Mouse (Mus musculus) gastrocnemius, postnatal 10 days (tissue): Measurements from ENCODE around the gene Larp1. TPM values are rescaled to one million over a fixed set of nuclear protein-coding genes. Genes with fewer than 3 reads are reported as not detected.
"Not testable (repeated sequence)": the region's sequence is repeated elsewhere in the genome, so short reads cannot be mapped to it uniquely, and the experiment has no call there.

ENCODE experiments used
- DNase-seq: peaks from one replicate; pipeline ENCODE4 v3.0.0; 2021; ENCODE audit warnings: mixed read lengths
- total RNA-seq, 2 experiments: library from RNA; stranded (reverse); gene quantifications; 2 replicates each; pipeline ENCODE4 v1.2.3; 2021

Gene Larp1
- total RNA-seq, 2 experiments from 2014 or later: 78.2 to 88.3 TPM

DNA sequence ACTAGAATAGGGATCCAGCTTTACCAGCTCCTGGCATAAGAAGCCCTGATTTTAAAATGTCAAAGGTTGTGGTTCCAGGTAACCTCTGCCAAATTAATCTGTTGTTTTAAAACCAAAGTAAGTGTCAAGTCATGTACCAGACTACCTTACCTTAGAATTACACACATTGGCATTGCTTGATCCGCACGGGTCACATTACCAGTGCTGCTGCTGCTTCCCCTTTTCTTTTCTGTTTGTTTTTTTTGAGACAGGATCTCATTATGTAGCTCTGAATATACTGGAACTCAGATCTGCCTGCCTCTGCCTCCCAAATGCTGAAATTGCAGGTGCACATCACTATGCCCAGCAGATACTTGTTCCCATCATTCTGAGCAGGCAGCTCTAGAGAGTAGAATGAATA lies 21.0 kb downstream of the Larp1 start:
- no peak for DNase-seq

DNA sequence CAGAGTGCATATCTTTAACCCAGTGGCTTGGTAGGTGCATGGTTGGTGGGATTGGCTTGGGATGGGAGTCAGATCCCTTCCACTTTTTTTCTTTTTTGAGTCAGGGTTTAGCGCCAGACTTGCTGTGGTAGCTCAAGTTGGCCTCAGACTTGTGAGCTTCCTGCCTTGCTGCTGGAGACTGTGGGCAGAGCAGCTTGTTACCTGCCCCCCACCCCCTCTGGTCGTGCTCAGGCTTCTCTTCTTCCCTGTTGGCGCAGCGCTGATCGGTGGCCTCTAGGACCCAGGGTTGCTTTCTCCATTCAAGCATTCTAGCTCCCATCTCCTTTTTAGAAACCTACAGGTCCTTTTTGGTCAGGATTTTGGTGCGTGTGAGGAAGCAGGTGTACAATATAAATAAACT lies 22.3 kb downstream of the Larp1 start:
- no peak for DNase-seq

DNA sequence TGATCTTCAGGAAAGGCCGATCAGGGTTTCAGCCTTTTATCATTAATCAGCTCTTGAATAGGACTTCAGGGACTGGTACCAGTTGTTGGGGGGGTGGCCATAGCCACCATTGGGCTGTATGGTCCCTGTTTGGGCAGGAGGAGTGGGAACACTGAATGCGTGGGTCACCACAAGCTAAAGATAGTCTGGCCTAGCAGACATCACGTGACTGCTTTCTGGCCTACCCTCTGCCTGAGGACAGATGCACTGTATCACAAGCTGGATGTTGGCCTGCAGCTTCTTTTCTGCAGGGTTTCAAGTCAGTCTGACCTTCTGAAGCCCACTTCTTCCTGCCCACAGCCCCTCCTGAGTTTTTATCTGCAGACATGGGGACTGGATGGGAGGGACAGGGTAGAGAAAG lies 24.8 kb downstream of the Larp1 start:
- peak; percentile 10 for DNase-seq

DNA sequence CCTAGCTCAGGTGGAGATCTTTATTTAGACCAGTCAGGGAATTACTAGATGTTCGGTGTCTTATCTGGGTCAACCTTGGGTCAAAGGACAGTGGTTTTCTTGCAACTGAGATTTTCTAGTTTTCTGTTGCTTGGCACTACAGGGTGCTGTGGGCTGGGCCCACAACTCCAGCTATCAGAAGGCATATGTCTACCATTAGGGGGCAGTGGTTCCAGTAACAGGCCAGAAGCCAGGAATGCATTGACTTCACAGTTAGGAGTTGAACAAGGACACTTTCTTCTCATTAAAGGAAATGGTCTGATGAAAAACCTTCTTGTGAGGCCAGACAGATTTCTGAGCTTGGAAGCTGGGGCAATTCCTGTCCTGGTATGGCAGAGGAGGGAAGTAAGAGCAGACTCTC lies 30.2 kb downstream of the Larp1 start:
- DNase-seq: no peak

DNA sequence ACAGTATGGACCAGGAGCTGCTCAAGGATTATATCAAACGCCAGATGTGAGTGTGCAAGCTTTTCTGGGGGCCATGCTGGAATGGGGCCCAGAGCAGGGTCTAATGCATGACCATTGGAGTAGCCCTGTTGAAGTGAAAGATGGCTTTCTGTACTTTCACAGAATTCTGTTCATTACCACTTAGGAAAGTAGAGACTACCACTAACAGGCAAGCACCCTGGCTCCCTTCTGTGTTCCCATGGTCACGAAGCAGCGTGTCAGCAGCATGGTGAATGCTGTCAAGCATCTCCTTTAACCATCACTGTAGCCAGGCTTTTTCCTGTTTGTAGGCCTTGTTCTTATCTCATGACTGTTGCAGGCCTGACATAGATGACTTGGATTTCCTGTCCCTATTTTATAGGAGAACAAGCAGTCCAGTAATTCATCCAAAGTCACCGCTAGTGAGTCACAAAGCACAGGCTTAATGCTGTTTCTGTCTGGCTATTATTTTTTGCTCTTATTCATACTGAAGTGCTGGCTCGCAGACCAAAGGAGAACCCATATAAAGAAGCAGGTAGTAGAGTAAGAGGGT lies 34.1 kb downstream of the Larp1 start:
- DNase-seq: no peak

DNA sequence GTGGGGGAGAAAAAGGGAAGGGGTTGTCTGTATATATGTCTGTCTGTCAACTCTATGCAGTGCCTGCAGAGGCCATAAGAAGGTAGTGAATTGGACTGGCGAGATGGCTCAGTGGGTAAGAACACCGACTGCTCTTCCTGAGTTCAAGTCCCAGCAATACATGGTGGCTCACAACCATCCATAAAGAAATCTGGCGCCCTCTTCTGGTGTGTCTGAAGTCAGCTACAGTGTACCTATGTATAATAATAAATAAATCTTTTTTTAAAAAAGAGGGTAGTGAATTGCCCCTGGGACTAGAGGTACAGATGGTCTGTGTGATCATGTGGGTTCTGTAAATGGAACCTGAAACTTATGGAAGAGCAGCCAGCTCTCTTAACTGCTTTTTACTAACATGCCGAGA lies 37.6 kb downstream of the Larp1 start:
- no peak for DNase-seq

DNA sequence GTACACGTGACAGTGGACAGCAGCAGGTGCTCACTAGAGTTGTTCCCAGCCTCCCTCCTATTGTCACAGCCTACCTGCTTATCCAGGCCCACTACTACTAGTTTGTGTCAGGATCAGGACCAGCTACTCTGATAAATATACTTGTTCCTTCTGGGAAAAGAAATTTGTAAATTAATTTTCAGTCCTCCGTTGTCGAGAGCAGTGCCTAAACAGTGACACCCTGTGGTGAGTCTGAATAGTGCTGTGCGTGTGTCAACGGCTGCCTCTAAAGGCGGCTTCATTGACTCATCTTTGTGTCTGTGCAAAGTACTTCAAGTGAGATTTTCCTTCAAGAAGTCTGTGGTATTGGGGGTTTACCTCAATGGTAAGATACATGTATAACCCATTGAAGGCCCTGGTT lies 48.6 kb downstream of the Larp1 start:
- peak; percentile 39 for DNase-seq

DNA sequence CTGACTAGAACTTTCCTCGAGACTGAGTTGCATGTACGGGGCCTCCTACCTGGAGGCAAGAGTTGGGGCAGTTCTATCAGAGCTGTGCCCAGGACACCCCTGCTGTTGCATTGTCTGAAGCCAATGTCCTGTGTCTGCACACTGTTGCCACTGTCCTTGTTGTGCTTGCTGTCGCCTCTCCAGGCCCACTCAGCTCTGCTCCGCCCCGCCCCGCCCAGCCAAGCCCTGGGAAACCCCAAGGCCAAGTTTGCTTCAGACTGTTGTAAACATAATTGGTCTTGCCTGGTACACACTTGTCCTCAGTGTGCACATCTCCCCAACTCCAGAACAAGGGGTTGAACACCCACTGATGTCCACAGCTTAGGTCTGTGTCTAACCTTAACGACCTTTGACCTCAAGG lies 50.9 kb downstream of the Larp1 start:
- not testable (repeated sequence) for DNase-seq

DNA sequence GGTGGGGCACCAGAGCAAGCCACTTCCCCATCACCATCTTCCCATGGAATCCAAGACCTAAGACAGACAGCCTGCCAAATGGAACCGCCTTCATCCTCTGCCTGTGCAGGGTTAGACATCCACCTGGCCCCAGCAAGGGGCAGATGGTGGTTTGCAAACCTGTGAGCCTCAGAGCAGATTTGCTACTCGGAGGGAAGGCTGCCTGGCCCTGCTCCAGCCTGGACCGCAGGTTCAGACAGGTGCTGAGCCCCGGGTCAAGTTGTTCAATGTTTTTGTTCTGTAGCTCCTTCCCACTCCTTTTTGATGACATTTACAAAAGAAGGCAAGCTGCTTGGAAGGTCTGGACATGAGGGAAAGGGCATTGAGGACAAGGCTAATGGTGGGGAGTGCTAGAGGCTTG lies 52.4 kb downstream of the Larp1 start:
- not testable (repeated sequence) for DNase-seq

DNA sequence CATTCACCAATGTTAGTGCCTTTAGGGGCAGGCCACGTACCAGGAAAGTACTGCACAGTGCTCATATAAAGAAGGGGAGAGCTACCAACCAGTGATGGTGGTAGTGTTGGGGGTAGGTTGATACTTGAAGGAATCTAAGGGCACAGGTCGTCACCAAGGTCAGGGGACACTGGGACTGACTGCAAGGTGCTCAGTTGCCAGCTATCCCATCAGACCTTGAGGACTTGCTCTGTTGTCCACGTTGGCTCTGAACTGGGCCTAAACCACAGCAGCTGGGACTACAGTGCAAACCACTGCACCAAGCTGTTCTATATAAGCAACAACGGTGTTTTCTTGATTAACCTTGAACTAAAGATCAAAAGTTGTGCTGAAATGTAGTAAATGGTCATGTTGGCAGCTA lies 53.7 kb downstream of the Larp1 start:
- DNase-seq: no peak

DNA sequence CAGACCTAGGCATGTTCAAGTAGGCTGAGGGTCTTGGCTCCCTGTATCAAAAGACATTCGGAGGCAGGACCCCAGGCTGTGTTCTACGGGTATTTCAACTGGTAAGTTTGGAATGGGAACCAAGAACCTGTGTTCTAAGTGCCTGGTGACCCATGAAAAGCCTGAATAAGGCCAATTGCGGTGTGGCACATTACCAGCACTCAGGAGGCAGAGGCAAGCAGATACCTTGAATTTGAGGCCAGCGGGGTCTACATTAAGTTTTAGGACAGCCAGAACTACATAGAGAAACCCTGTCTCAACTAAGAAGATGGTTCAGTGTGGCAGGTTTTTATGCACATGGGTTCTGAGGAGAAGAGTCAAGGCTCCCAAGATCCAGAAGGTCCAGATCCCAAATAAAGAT lies 56.2 kb downstream of the Larp1 start:
- DNase-seq: no peak

DNA sequence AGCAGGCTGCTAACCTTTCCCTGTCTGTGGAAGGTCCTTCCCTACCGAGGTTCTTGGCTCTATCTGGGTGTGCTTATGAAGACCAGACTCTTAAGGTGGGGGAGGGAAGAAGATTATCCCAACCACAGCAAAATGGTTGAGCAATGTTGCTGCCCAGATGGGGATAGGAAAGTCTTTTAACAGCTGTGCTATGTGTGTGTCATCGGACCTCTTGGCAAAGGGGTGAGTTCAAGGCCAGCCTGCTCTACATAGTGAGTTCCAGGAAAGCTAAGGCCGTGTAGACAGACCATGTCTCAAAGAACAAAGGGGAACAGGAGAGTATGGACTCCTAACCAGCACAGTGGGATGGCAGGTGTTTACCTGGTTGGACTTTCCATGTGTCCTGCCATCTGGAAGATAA lies 64.1 kb downstream of the Larp1 start:
- no peak for DNase-seq

DNA sequence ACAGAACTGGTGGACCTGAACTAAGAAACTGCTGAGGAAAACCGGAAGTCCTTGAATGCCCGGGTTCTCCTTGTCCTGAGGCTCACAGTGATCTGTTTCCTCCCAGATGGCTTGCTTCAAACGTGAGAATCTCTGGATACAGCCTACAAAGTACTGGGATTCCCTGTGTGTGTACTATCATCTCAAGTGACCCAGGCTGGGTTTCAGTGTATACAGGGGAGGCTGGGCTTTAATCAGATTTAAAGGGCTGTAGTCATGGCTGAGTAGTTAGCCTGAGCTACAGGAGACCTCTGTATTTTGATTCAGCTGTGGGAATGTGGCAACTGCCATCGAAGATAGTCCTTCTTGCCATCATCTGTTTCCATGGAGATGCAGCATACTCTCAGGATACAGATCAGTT lies 68.4 kb downstream of the Larp1 start:
- no peak for DNase-seq

DNA sequence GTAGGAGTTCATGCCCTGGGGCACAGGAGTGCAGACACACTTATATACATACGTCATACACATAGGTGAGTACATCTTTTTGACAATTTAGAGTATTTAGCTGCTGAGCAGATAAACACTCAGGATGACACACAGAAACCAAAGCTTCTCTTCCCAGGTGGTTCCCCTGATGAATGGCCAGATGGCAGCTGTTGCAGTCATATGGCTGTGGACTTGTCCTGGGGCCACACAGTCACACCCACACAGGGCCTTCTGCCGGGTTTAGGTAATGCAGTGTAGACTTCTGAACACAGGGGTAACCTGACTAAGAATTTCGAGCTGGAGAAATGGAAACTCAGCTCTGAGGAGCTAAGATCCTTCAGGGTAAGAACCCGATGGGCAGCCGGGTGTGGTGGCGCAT lies 72.9 kb downstream of the Larp1 start:
- no peak for DNase-seq

DNA sequence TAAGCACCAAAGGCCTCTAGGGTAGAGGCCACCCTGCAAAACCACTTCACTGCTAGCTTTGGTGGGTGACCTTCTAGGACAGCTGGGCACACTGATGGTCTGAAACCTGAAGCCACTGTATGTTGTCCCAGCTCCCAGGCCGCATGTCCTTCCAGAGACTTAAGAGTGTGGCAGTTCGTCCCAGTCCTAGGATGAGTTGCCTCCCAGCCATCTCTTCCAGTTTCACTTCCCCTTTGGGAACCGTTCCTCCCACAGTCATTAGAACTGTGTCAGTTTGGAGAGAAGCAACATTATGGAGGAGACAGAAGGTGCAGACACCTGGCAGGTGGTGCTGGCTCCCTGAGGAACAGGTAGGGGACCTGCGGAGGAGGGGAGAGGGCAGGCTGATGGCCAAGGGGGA lies 83.7 kb downstream of the Larp1 start:
- DNase-seq: no peak

DNA sequence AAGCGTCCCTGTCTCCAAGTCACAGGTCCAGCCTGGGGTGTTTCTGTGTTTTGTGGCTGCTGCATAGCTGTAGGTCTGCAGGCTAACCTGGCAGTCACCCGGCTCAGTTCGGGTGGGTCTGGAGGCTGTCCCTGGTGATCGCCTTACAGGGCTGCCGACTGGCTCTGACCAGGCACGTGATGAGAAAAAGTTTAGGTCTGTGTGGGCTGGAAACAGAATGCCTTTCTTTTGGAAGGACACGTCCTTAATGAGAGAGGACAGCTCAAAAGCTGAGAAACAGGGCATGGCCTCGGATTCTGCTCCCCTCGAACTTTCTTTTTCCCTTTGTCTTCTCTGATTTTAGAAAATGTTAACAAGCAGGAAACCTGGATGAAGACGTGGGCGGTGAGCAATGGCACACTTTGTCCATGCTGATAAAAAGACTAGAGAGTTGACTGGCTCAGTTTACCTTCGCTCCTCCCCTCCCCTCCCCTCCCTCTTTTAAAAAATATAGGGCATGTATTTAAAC lies 84.2 kb downstream of the Larp1 start, which contains the start of gene Gm12248:
Gene Gm12248 (minus strand): TSS at position 114 of the 508 bp plus-strand sequence.
- DNase-seq: peak; percentile 22

DNA sequence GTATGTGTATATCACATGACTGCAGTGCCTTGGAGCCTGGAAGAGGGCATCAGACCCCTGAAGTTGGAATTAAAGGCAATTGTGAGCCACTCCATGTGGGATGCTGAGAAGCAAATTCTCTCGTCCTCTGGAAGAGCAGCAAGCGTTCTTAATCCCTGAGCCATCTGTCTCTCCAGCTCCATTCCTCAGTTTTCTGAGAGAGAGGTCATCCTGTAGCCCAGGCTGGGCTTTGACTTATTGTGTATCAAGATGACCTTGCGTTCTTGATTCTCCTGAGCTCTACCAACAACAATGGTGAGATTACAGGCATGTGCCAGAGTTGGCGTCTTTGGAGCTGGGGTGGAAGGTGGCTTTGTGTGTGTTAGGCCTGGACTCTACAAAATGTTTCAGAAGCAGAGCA lies 85.9 kb downstream of the Larp1 start:
- no peak for DNase-seq

DNA sequence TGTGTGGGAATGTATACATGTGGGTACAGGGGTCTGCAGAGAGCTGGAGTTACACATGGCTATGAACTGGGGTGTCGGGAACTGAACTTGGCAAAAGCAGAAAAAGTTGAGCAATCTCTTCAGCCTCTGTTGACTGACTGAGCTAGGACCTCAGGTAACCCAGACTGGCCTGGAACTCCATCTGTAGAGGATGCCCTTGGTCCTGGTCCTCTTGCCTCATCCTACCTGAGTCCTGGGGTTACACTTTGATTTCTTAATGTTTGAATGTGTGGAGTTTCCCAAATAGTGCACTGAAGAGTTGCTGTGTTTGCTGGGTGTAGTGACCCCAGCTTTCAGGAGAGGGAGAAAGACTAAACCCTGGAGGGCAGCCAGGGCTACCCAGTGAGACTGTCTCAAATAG lies 86.7 kb downstream of the Larp1 start:
- DNase-seq: no peak

DNA sequence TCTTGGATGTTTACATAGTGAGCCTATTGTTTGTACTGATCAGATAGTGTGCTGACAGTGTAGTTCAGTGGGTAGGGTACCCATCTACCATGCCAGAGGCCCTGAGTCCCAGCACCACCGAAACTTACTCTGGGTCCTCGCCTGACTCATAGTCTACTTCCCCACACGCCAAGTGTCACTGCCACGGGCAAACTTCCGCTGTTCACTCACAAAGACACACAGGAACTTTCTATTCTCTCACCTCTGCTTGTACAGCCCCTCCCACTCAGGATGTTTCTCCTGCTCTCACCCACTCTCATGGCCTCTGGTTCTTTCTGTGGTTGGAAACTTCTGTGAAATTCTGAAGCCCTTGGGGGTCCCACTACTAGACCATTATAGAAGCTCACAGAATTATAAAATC lies 87.3 kb downstream of the Larp1 start:
- DNase-seq: no peak

DNA sequence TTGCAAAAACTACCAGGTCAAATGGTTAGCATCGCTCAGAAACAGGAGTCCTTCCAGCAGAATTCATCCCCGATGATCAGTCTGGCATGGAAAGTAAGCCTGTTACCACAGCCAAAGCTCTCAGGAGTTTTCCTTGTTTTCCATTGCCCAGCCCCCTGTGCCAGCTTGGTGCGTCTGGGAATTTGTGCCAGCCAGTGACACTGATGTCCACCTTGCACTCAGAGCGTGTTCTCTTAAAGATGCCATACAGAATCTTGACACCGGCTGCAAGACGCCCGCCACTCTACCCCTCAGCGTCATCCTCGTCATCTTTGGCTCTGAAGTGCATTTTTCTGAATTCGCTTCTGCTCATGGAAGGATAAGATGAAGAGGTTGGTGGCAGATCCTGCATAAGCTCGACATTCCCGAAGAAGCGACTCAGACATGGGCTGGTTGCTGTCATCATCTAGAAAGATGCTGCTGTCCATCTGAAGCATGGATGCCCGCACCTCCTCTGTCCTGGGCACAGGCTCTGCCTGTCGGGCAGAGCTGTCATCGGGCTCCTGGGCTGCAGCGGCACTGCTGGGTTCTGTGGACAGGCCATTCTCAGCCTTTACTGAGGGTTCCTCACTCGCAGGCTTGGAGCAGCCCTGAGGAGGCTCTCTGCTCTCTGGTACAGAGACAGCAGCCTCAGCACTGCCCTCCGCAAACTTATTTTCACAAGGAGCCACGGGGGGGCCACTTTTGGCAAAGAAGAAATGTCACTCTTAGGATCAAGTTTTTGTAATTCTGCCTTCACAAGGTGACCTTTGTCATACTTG lies 88.2 kb downstream of the Larp1 start:
- peak; percentile 24 for DNase-seq

DNA sequence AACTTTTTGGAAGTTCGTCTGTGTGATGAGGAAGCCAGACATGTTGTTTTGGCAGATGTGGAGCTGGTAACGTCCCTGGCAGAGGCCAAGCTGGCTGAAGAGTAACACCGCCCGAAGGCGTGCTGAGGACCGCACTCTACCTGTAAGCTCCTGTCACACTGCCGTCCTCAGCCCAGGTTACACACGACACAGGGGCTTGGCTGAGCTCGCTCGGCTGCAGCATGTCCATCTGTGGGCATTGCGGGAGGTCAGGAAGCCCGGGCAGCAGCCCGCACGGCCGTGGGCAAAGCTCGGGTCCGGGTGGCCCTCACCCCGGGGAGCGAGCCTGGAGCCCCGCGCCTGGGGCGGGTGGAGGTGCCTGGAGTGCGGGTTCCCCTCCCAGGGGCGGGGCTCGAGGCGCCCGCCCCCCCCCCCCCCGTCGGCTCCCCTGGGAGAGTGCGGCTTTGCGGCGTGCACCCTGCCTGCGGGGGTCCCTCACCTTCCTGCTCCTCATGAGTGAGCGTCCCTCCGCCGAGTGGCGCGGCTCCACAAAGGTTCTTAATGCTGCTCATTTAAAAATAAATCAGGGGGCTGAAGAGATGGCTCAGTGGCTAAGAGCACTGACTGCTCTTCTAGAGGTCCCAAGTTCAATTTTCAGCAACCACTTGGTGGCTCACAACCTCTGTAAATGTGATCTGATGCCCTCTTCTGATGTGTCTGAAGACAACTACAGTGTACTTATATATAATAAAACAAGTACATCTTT lies 88.9 kb downstream of the Larp1 start:
- DNase-seq: peak; percentile 11

DNA sequence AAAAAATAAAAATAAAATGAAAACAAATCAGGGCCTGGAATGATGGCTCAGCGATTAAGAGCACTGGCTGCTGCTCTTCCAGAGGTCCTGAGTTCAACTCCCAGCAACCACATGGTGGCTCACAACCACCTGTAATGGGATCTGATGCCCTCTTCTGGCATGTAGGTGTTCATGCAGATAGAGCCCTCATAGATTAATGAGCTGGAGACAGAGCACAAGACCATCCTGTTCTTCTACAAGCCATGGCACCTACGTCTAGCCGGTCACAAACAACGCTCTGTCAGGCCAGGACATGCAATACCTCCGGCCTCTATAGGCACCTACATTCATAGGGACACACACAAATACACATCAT lies 89.5 kb downstream of the Larp1 start:
- not testable (repeated sequence) for DNase-seq

DNA sequence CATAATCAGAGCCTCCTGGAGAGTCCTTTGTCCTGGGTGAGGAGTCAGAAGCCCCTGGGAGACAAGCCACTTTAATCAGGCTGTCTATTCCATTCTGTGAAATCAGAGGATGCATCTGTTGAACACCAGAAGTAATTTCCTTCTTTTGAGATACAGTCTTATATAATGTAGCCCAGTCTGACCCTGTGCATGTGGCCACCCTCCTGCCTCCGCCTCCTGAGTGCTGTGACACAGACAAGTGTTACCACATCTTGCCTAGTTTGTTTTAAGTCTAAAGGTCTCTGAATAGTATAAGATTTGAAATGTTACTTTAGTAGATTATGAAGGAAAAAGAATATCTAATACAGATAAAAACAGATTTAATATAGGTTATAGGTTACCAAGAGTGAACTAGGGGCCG lies 91.1 kb downstream of the Larp1 start:
- no peak for DNase-seq
